Mouse (Mus musculus) stomach, postnatal 0 days (tissue): ENCODE measurements around the gene Hdac4.

Experiments used
- CTCF ChIP-seq: IDR thresholded peaks from 2 replicates; pipeline ENCODE4 v1.5.1; 2016; ENCODE audit warnings: antibody characterized with exemption, low read depth, mild to moderate bottlenecking, moderate library complexity
- EP300 ChIP-seq: optimal IDR thresholded peaks from 2 replicates; pipeline ENCODE3; 2016; ENCODE audit warnings: antibody characterized with exemption

DNA sequence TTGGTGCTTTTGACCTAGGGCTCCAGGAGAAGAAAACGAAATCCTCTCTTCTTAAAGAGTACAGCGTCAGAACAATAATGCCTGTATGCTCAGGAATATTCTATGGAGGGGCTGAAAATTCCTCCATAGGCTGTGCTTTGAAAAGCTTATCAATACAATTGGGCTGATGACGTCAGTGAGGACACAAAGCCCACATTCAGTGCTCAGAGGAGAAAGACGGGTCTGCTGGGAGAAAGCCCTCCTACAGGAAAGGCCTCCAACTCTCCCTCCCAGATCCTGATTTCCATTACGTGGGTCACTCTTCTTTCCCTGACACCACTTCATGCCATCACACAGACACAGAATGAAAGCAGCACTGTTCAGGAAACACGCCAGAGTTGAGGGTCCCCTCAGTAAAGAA is 159.7 kb downstream of the Hdac4 start:
- TF ChIP-seq CTCF (no peak), EP300 (no peak)
